Mouse (Mus musculus) erythroid progenitor cell, adult 5-6 weeks (primary cell): ENCODE data around the gene Myh10. TPM values are rescaled to one million over a fixed set of nuclear protein-coding genes. Genes with fewer than 3 reads are reported as not detected.

Source experiments
- ATAC-seq: replicated peaks from 2 replicates; pipeline ENCODE4 v1.8.0; 2016; ENCODE audit warnings: moderate number of reproducible peaks, mild to moderate bottlenecking, moderate TSS enrichment, inconsistent platforms; ENCODE audit not compliant: poor library complexity, low FRiP score, severe bottlenecking
- total RNA-seq, 2 experiments: library from RNA; stranded (forward) in 1 of 2; stranded (reverse) in 1 of 2; fragments of 150-400 nt in 1 of 2; fragments of 186-747, 209-891 nt in 1 of 2; gene quantifications; 2 replicates each; pipeline versions ENCODE4 v1.2.3 to v1.2.4; 2015 to 2017; ENCODE audit warnings: low replicate concordance in 2 of 2

Myh10 gene
- total RNA-seq, 2 experiments from 2014 or later: 76.2 to 89.7 TPM

- no peak for ATAC-seq
Observed at GRCm38 (mm10) chr11:68739509-68739908, 48.1 kb downstream of the Myh10 start.

GRCm38 (mm10) chr11:68742658-68743057 is 51.3 kb downstream of the Myh10 start:
- no peak for ATAC-seq

GRCm38 (mm10) chr11:68744150-68744549 is 52.8 kb downstream of the Myh10 start:
- ATAC-seq: 0 out of 2 replicates have a peak, but pooled peaks have one; percentile 40

DNA sequence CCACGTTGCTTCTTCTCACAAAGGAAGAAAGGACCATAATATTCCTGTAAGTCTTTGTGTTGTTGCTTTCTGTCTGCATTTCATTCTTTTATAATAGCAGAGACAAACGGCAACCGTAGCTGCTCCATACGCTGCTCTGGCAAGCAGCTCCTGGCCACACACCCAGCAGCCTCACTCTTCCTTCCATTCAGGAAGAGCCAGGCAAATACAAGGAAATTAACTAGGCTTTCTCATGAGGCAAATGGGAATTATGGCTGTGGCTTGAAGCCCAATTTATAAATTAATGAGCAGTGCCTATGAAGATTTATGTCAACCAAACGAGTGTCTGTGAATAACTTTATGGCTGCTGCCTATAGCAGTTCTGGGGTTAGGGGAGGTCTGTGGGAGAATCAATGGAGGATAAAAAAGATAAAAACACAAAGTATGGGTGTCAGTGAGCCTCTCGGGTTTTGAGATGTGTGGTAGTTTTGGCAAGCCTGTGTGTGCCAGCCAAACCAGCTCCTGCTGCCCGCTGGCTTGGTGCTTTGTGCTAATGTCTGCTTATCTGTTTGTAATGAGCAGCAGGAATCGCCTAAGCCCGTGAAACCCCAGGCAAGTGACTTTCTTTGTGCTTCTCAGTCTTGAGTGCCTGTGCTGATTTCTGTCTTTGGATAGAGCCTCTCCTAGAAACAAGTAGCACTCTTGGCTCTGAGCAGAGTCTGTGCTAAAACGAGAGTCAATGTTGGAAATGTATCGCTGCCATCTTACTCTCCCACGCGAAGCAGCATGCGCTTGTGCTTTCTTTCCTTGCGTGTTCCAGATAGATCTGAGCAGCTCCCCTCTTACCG is 54.2 kb downstream of the Myh10 start:
- no peak for ATAC-seq

GRCm38 (mm10) chr11:68748121-68748520 is 56.8 kb downstream of the Myh10 start:
- no peak for ATAC-seq

- no peak for ATAC-seq
Observed at GRCm38 (mm10) chr11:68750206-68750605, 58.8 kb downstream of the Myh10 start.

- peak; percentile 77; the same call in 1 of the 2 replicates for ATAC-seq
Observed at GRCm38 (mm10) chr11:68750938-68751337, 59.6 kb downstream of the Myh10 start.

- no peak for ATAC-seq
Observed at GRCm38 (mm10) chr11:68754283-68754682, 62.9 kb downstream of the Myh10 start.

DNA sequence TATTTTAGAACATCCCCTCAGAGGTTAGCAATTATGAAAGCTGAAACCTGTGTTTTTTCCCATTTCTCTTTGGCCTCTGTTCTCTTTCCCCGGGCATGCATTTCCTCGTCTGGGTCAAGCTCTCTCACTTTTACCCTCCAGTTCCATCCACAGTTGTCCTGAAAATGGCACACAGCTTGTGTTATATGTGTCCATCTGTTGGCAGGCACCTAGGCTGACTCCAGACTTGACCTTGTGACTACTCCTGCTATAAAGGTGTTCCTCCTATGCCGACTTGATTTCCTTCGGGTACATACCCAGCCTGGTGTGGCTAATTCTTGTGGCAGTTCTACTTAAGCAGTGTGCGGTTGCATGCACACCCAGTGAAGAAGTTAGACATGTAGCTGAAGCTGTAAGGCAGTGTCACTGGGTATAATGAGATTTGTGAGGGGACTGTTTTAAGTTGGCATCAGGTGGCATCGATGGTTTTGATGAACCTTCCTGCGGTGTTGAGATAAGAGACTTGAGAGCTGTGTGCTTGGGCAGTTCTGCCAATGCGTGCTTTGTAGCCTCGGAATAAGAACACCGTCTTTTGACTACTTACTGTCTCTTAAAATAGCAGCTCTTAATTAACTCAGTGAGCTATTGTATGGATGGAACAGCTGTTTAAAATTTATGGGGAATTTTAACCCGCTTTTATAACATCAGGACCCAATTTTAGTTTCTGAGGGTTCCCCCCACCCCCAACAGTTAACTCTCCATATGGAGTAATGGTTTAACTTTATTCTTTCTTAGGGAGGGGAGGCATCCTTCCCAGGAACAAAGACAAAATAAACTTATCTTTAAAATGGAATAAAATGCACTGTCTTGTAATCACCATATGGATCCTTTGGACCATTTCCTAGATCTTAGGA is 65.3 kb downstream of the Myh10 start:
- ATAC-seq: peak; percentile 88

GRCm38 (mm10) chr11:68759691-68760090 is 68.3 kb downstream of the Myh10 start:
- ATAC-seq: no peak

DNA sequence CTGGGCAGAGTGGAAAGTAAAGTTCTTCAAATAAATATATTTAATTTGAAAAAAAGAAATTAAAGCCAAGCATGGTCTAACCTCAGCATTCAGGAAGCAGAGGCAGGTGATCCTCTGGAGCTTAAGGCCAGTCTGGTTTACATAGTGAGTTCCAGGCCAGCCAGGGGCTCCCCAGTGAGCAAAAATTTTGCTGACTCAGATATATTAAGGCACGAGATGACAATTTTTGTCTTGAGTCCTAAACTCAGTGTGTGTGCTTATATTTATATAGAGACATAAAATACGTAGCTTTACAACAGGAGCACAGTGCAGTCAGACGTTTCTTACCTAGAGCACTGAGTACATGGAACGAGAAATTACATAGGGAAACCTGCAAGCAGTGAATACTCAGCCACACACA is 69.8 kb downstream of the Myh10 start:
- ATAC-seq: no peak

DNA sequence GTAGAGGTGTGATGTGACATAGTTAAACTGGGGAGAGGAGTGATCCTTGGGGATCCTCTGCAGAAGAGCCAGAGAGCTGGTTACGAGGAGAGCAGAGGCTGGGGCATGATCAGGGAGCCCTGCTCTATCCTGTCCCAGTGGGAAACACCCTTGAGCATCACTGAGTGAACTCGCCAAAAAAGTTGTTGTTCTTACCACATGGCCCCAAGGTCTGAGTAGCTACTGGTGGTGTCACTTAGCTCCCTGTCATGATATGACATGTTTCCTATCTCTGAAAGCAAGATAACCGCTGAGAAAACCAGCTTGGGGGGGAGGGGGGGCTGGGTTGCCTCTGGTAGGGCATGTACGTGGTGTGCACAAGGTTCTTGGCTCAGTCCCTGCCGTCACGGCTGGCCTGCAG is 70.3 kb downstream of the Myh10 start:
- ATAC-seq: no peak

- no peak for ATAC-seq
Observed at GRCm38 (mm10) chr11:68764622-68765021, 73.3 kb downstream of the Myh10 start.

DNA sequence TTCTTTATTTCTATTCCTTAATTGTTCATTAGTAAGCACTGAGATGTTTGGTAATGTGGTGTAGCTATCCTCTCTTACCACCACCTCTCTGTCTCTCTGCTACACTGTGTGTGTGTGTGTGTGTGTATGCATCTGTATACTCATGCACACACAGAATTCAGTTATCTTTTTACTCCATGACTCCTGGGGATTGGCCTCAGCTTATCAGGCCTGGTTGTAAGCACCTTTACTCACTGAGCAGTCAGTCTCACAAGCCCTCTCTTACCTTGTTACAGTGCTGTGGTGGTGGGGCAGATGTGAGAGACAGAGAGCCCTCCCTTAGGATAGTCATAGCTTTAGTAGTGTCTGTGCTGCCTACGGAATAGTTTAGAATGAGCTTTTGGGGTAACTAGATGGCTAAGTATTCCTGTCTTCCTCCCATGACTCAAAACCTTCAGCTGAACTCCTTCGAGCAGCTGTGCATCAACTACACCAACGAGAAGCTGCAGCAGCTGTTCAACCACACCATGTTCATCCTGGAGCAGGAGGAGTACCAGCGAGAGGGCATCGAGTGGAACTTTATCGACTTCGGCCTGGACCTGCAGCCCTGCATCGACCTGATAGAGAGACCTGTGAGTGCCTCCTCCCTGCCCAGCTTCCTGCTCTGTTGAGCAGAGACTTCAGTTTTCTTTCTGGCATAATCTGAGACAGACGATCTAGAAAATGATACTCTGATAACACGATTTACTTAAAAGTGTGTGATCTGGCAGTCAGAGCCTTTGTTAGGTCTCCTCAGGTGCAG is 76.6 kb downstream of the Myh10 start:
- ATAC-seq: peak; percentile 85

DNA sequence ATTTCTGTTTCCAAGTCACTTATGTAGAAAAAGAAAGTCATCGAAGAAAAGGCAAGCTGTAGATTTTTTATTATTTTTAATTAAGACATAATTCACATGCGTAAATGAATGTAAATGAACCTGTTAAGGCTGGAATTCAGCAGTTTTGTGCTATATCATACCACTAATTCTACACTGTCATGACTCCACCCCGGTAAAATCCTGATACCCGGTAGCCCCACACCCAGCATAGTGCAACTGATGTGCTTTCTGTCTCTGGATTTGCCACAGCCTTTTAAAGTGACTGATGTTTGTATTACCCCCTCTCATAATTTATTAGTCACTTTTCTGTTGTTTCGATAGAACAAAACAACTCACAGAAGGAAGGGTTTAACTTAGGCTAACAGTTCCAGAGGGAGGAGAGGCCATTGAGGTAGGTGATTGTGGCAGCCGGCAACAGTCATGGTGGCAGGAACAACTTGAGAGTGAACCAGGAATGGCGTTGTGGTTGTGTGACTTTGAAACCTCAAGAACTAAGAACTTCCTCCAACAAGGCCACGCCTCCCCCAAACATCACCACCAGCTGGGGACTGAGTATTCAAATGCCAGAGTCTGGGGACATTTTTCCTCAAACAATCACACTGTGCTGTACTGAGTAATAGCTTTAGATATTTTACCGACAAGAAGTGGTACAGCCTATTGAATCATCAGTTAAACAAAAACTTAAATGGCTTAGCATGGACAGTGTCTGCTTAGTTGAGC is 78.6 kb downstream of the Myh10 start:
- ATAC-seq: peak; percentile 62

DNA sequence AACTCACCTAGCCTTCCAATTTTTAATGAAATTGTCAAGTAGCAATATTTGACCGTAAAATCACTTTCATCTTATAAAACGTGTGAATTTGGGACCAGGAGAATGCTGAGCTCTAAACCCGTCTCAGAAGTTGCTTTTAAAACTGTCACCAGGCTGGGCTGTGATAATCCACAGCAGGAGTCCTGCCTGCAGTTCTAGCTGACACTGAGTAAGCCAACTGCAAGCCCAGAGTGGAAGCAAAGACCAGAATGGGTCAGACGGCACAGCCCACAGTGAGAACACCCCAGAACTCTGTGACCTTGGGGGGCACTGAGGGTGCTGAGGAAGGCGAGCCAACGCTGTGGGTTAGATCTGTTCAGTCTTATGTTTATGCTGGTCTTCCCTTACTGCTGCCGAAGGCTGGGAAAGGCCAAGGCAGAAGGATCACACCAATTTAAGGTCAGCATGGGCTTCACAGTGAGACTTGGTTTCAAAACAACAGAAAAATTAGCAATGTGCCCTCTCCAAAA is 84.8 kb downstream of the Myh10 start:
- no peak for ATAC-seq

GRCm38 (mm10) chr11:68777933-68778332 is 86.6 kb downstream of the Myh10 start:
- ATAC-seq: no peak

- ATAC-seq: no peak
Observed at GRCm38 (mm10) chr11:68778855-68779254, 87.5 kb downstream of the Myh10 start.
